Mouse (Mus musculus) activated CD4-positive, CD25-positive, alpha-beta regulatory T cell, adult 4 months (primary cell): ENCODE measurements around the gene Olfr521. TPM values are rescaled to one million over a fixed set of nuclear protein-coding genes. Genes with fewer than 3 reads are reported as not detected.
"Not testable (repeated sequence)": the region's sequence is repeated elsewhere in the genome, so short reads cannot be mapped to it uniquely, and the experiment has no call there.

Source experiments
- ATAC-seq: one replicate; pipeline ENCODE4 v1.8.0; 2017
- polyA plus RNA-seq, 2 experiments: library from polyadenylated mRNA; unstranded; fragments of 100-300 nt; shearing (Covaris generic); gene quantifications; one replicate each; pipeline ENCODE4 v1.2.1; 2017

The Olfr521 gene
- not detected for polyA plus RNA-seq

DNA sequence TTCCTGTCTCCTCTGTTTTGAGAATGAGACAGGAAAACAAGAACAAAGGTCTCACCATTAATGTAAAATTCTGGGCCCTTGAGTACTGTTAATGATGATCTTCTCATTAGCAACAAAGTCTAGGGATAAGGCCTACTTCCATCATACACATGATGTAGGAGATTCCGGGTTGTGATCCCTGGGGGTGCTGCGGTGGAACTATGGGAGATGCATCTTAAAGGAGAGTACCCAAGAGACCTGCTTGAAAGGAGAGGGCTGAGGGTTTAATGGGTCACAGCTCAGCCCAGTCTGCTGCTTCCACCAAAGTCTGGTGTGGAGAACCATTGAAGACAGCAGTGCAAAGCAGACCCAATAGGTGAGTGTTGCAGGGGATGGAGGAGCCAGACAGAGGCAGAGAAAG, at the start of gene Olfr521:
Olfr521 (plus strand) TSS at position 301 of the 400 bp plus-strand sequence.
- ATAC-seq: no peak

DNA sequence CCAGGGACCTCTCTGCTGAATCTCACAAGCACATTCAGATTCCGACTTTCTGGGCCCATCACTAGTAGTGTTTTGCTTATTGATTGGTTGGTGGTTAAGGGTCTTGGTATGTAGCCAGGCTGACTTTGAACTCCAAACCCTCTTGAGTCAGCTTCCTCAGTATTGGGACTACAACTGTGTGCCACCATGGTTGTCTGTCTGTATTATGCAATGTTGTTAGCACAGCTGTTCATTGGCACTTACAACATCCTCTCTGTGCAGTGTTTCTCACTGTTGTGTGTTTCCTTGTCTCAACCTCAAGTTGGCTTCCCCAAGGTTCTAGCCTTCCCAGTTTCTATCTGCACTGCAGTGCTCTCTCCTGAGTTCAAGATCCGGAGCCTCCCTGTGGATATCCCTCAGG, 46.8 kb upstream of the Olfr521 start:
- no peak for ATAC-seq

DNA sequence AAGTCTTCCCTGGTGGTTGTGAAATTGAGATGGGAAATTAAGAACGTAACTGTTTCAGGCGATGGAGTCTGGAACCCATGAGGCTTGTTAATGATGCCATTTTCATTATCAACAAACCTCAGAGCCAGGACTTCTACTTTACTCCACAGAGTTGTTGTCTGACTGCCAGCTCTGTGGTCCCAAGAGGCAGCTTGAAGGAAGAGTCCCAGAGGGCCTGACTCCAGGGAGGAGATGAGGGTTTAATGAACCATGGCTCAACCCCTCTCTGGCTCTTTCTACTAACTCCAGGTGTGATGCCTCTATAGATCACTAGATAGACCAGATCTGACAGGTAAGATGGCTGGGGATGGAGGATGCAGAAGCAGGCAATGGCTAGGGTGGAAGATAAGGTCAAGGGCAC, 33.3 kb upstream of the Olfr521 start, which contains the start of gene Olfr520:
Olfr520 (plus strand) TSS at position 301 of the 400 bp plus-strand sequence.
- ATAC-seq: no peak

DNA sequence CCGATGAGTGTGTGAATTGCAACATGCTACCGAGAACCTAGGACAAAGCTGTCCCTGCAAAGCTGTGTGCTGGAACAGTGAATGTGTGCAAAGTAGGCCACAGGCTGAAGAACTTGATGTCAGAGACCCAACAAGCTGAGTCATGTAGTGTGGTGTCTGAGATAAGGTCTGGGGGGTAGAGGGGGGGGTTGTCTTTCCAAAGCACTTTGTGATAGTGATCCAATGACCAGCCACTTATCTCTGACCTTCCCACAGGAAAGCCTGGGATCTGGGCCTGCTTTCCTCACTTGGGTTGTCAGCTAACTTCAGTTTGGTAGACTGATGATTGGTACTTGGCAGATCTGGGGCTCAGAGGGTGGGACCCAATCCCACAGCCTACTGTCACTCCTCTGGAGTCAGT, 28.7 kb upstream of the Olfr521 start:
- no peak for ATAC-seq

DNA sequence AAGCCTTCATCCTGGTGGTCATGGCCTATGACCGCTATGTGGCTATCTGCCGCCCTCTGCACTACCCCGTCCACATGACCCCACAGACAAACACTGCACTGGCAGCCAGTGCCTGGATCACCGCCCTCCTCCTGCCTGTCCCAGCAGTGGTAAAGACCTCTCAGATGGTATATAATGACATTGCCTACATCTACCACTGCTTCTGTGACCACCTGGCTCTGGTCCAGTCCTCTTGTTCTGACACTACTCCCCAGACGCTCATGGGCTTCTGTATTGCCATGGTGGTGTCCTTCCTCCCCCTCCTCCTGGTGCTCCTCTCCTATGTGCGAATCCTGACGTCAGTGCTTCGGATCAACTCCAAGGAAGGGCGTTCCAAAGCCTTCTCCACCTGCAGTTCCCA, 27.8 kb upstream of the Olfr521 start:
- ATAC-seq: not testable (repeated sequence)

DNA sequence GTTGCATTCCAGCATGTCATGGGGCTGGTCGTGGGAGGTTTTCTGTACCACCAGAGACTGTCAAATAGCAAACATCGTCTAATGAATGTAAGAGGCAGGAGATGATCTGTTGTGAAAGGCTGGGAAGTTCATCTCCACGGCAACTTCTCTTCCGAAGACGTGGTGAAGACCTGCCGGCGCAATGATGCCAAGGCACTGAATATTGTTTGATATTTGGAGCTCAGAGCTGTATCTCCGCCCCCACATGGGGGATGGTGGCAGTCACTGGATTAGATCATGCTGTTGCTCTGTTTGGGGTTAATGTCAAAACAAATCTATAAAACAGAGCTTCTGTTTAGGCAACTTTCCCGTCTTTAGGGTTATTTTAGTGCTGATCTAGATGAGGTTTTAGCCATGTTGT, 24.0 kb upstream of the Olfr521 start:
- no peak for ATAC-seq

DNA sequence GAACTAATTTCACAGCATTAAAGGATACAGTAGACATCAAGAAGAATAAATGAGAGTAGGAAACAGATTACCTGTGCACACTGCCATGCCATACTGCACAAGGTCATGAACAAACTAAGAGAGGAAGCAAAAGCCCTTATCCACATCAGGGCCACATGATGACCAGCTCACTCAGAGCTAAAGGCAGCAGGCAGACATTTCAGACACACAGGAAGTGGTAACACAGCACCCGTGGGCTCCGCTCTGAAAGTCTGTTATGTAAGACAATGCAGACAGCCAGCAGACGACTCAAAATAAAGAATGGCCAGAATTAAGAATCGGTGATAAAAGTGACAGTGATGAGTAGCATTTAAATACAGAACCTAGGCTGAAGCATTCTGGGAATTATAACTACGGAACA, 18.1 kb downstream of the Olfr521 start:
- ATAC-seq: peak; percentile 63

DNA sequence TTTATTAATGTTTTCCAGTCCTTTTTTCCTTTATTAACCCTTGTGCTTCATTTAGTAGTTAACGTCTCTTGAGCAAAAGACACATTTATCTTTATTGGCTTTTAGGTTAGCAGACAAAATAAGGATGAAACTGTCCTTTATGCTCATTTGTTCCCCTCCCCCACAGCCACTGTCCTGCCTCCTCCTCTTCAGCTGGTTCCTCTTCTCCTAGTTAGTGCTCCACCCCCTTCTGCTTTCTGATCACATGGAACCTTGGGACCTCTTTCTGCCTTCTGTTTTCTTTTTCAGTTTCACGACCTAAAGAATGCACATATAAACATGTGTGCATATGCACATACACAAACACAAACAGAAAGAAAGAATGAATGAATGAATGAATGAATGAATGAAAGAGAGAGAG, 18.6 kb downstream of the Olfr521 start:
- ATAC-seq: no peak

DNA sequence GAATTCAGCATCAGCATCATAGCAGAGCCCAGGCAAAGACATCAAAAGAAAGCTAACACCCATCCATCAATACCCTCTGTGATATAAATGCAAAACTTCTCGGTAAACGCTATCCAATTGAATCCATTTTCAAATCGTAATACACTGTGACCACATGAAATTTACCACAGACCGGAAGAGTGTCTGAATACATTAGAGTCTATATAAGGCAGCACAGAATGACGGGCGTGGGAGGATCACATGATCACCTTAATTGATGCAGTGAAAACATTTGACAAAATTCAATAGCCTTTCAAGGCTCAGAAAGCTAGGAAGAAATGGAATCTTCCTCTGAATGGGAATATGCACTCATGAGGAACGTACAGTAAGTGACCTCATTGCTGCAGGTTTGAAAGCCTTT, 20.1 kb downstream of the Olfr521 start:
- ATAC-seq: peak; percentile 36

DNA sequence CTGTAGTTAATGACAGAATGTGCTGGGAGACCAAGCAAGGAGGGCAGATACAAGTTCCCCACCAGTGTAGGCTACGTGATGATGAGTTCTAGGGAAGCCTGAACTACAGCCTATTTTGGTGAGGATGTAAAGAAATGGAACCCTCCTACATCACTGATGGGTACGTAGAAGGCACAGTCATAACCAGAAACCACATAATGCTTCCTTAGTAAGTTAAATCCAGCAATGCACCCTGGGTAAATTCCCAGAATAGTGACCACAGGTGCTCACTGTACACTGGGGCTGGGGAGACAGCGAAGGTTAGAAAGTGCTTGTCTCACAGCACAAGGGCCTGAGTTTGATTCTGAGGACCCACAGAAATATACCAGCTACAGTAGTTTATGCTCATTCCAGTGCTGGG, 22.2 kb downstream of the Olfr521 start:
- ATAC-seq: peak; percentile 36

DNA sequence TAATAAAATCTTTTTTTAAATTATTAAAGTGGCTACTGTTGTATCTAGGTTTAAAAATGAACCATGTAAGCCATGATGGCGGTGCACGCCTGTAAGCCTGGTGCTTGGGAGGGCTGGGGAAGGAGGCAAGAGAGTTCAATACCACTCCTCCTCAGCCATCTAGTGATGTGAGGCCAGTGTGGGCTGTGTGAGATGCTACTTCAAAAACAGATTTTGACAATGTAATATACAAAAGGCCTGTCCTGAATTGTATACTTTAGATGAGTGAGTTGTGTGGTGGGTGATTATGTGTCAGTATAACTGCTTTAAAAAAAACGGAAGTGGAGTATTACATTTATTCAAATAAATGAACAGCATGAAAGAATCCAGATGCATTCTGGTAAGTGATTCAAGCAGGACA, 23.5 kb downstream of the Olfr521 start:
- no peak for ATAC-seq

DNA sequence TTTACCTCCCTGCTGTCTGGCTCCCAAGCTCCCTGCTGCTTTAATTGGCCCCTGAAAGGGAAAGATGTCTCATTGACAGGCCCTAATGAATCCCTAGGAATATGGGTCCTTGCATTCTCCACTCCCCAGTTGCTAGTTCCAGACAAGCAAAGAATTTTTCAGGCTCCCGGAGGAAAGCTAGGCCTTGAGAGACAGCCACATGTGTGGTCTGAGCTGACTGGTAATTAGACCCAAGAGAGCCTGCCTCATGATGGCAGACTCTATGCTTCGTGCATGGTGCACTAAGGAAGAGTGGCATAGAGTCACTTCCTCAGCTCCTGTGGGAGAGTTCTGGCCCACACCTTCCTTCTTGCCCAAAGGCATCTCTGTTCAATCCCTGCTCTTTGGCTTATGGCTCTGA, 24.6 kb downstream of the Olfr521 start:
- ATAC-seq: no peak

DNA sequence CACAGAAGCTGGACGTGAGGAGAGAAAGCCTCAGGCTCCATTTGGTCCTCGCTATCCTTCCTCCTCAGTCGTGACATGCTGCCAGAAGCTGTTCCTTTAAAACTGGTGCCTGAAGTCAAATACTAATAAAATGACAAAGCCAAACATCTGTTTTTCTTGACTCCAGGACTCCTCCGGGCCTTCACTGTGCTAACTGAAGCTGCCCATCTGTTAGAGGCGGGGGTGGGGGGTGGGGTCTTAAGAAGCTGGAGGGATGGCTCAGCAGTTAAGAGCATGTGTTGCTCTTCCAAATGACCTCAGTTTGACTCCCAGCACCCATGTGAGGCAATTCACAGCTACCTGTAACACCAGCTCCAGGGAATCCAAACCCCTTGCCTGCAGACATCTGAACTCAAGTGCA, 25.3 kb downstream of the Olfr521 start:
- no peak for ATAC-seq

DNA sequence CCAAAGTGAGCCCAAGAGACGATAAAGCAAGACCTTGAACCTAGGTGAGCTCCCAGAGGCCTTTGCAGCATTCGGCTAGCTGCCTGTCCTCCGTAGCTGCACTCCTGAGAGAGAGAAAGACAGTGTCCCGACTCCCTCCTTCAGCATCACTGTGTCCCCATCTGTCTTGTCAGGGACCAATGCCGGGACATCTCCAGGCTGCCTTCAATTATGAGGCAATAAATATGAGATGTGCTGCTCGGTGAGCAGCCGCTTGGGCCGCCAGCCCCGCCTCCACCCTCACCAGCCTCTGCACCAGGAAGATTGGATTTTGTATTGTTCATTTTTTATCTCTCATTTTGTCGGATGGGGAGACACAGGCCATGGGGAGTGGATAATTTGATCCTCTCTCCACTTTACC, 27.5 kb downstream of the Olfr521 start:
- ATAC-seq: no peak

DNA sequence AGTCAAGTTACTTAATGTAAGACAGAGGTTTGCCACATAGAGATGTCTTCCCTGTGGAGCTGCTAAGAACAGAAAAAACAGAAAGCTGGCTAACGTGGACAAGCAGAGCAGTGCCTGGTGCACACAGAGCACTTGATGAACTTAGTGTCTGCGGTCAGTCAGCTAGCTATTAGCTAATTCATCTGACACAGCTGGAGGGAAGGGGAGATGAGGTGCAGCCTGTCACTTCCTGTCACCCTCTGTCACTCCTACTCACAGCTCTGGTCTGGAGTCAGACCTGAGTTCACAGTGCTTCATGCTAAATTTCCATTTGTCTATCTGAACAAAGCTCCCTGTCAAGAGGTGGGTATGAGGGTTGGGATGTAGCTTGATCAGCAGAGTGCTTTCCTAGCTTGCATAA, 30.8 kb downstream of the Olfr521 start:
- peak; percentile 53 for ATAC-seq

DNA sequence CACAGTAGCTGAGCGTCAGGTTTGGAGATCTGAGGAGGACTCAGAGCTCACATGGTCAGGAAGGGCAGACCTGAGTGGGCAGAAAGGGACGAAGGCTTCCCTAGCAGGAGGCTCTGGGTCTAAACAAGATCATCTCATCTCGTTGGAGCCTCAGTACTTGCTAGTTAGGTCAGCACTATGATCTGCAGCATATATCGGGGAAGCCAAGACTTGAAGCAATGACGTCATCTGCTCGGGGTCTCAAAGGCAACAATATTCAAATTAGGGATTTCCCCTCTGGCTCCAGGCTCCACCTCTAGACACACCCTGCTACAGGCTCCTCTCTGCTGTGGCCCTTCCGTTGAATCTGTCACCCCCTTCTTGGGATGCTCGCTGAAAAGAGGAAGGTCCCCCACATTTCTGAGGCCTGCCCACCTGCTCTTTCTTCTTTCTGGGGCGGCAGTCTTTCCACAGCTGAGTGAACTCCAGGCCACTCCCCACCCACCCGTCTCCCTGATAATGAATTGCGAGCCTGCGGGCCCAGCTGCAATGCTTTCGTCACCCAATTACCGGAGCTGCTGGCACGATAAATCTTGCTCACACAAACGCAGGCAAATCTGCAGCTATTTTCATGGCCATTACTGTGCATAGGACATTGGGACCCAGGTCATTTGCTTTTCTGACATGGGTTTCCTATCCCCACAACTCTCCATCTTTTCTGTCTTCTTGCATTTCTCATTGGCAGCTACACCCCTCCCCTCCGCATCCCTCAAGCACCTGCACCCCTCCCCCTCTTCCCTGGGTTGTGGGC, 32.1 kb downstream of the Olfr521 start:
- peak; percentile 70 for ATAC-seq

DNA sequence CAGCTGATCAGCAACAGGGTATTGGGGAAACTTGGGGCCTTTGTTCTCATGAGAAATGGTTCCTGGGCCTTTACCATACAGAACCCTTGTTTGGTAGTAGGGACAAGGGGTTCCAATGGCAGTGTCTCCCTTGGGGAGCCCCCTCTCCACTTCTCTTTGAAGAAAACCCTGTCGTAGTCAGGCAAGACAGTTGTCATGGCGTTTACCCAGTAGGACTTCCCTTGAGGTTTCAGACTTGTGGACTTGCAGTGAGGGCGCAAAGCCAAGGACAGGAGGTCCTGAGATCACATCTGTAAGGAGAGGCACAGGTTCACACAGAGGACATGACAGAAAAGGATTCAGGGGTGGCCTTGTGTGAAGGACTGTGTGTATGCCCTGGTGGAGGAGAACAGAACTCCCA, 33.2 kb downstream of the Olfr521 start:
- ATAC-seq: no peak

DNA sequence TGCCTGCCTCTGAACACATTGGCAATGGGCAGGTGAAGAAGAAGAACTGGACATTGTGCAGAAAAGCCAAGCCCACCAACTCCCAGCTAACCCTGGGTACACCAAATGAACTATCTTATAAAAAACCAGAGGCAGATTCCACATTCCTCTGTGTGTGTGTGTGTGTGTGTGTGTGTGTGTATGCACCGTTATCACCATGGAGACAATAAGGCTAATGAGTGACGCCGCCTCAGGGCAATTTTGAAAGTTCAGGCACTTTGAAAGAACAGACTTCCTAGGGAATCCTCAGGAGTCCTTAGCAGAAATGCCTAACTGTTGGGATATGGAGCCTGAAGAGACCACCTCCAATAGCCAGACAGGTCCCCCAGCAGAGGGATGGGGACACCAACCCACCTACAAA, 34.0 kb downstream of the Olfr521 start:
- ATAC-seq: no peak

DNA sequence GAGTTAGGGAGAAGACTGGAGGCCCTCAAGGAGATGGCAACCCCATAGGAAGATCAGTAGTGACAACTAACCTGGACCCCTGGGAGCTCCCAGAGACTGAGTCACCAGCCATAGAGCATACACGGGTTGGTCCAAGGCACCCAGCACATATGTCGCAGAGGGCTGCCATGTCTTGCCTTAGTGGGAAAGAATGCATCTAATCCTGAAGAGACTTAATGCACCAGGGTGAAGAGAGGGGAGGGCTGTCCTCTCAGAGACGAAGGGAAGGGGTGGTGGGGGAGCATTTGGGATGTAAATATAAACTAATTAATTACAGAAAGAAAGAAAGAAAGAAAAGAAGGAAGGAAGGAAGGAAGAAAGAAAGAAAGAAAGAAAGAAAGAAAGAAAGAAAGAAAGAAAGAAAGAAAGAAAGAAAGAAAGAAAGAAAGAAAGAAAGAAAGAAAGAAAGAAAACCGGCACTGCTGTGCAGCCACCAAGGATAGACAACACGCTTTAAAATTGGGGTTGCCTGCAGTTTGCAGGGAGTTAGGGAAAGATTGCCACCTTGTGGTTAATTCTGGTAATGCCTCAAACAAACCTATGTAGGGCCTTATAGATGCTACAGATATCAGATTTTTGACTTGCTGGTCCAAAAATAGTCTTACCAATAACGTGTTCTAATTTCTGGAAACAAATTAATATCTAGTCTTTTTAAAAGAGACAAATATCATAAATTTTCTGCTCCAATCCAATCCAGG, 34.8 kb downstream of the Olfr521 start:
- no peak for ATAC-seq

DNA sequence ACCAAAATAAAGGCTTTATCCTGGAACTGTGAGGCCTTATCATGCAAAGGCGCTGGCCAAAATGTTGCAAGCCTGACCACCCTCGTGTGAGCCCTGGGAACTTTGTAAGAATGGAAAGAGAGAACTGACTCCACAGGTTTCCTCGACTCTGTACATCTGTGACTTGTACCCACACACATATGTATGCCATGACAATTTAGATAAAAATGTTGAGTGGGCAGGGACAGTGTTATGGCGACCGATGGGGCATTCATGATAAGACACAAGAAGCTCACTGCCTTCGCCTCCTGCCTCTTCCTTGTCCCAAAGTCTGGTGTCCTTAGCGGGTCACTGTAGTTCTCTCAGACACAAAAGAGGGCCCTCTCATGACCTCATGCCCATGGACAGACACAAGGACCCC, 35.8 kb downstream of the Olfr521 start:
- ATAC-seq: no peak

DNA sequence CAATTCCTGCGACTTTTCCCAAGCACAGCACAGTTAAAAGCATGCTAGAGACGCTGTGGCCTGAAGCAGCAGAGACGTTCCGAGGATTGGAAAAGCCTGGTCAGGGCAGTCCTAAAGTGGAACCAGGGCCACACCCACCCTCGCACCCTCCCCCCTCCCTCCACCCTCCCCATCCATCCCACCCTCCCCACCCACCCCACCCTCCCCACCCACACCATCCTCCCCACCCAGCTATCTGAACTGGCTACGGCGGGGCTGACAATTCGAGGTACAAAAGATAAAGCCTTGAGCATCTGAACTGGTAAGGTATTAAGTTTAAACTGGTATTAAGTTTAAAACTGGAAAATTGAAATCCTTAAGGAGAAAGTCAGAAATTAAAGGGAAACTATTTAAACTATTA, 40.2 kb downstream of the Olfr521 start:
- ATAC-seq: no peak

DNA sequence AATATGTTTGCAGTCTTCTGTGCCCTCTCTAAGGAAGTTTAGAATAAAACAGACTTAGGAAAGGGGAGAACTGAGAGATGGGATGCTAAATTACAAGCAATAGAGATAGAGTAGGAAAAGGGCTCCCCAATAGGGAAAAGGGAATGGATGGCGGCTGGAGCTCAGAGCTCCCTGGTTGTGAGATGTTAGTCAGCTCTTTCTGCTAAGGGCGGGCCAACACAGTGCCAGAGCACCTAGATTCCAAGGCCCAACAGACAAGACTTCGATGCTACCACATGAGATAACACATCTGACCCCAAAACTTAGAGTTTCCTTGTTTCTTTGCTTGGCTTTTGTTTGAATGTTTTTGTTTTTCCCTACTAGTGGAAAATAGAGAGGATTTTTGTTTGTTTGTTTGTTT, 40.7 kb downstream of the Olfr521 start:
- not testable (repeated sequence) for ATAC-seq

DNA sequence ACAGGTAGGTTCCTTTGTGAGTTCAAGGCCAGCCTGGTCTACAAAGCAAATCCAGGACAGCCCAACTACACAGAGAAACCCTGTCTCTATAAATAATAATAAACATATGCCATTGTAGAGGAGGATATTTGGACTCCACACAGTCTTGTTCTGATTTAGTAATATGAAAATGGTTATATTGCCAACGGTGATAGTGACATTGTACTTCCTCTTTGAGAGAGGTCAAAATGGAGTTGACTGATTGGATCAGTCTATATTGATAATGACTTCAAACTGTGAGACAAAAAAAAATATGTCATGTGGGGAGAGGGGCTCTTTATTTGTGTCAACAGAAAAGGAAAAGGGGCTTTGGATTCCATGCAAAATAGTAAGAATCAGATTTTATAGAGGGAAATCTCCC, 42.0 kb downstream of the Olfr521 start:
- ATAC-seq: no peak

DNA sequence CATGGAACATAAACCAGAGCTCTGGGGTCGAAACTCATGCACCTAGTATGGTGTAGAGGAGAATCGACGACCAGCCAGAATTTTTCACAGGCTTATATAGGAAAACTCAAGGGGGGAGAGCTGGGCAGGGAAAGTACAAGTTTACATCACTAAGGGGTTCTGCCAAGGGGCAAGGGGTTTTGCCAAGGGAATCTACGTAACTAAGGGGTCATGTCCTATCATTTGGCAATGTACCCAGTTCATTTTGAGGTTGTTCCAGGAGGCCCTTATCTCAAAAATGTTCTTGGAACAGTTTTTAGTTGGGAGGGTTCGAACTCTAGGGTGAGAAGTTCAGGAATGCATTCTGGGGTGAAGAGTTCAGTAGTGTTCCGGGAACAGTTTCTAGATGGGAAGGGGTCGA, 43.7 kb downstream of the Olfr521 start:
- not testable (repeated sequence) for ATAC-seq
